Mouse (Mus musculus): ENCODE measurements around the gene Lim2. TPM values are rescaled to one million over a fixed set of nuclear protein-coding genes. Genes with fewer than 3 reads are reported as not detected.

The Lim2 gene
- not detected for total RNA-seq (2023)

DNA sequence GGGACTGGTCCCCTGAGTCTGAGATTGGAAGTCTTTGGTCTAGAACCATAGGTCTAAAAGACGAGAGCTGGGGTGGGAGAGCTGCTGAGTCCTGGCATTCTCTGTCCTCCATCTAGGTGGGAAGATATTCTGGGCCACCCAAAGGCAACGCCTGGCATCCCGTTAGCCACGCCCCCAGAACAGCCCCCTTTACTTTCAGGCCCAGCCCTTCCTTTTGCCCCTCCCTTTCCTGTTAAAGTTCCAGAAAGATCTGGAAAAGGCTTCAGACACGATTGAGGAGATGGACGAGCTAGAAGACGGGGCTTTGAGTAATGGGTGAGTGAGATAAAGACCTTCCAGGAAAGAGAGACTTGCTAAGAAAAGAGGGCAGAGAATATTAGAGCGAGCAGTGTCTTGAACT lies at the start of gene Lim2:
TSS of gene Lim2 (plus strand) at position 265 of the 400 bp plus-strand sequence.

DNA sequence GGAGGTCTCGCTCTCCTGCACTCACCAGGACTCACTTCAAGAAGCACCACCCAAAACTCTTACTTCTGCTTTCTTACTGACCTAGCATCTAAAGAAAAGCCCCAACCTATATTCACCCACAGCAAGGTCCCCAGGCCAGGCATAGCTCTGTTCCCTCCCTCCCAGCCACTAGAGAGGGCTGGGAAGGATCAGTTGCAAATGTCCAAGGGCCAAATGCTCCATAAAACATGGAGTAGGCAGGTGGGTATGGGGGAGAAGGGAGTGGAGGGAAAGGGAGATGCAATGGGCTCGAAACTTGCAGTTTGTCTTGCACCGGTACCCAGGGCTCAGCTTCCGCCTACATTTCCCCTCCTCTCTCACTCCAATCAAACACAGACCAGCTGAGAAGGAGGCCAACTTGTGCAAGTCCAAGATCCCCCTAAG lies 19.3 kb upstream of the Lim2 start, which contains the start of gene Siglecg:
TSS of gene Siglecg (plus strand) at position 74 of the 423 bp plus-strand sequence.

DNA sequence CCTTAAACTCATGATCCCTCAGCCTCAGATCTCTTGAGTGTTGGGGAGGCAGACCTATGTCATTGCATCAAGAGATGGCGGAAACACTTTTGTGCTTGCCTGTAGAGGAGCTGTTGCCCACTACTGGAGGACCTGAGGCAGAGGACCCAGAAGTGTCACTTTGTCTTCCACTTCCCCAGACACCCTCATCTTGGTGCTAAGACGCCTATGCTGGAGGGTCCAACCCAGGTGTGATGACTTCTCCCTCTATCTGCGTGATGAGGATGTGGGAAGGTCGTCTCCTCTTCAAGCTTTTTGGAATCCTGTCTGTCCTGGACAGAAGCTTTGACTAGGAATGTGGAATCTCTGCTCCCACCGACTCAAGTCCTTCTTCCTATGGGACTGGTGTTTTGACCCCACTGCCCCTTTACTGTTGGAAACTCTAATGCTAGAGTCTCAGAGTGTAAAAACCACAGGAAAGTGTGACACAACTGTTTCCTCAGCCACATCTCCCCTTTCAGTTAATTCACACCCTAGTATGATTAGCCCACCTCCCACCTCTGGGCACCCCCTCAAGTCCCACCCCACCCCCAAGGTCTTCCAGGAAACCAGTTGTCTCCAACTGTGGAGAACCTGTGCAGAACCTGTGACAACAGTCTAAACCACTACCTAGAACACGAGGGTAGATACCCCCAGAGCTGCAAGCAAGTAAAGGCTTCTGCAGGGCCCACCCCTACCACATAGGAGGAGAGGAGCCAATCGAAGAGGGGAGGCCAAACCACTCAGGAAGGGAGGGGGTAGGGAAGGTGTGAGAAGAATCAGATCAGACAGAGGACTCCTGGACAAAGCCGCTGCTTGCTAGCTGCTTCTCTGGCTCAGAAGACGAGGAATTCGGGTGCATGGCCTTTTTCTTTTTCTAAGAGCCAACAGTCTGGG lies 9.1 kb downstream of the Lim2 start, which contains the start of gene Nkg7:
TSS of gene Nkg7 (plus strand) at position 733 of the 915 bp plus-strand sequence.

DNA sequence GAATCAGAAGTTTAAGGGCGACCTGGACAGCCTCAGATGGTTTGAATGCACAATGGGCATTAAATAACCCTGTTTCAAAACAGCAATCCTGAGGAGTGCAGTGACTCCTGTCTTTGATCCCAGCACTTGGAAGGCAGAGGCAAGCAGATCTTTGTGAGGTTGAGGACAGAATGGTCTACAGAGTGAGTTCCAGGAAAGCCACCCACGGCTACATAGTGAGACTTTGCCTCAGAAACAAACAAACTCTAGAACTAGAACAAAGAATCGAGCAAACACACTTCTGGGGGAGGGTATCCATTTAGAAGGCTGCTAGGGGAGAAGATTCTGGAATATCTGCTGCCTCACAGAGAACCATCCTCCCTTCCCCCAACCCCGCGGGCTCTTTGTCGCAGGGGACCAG lies 13.0 kb downstream of the Lim2 start, which contains the start of gene Cldnd2:
TSS of gene Cldnd2 (plus strand) at position 301 of the 400 bp plus-strand sequence.

DNA sequence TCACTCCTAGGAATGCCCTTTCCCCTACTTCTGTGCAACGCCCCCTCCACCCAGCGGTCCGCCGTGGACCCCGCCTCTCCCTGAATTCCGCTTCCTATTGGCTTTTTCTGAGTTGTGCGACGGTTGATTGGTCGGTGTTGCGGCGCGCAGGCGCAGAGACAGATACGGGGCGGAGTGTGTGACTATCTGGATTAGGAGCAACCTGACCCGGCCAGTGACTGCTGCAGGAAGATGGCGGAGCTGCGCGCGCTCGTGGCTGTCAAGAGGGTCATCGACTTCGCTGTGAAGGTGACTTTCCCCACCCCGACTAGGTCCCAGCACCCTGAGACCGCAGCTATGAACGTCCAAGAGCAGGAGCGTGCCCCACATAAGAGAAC lies 16.4 kb downstream of the Lim2 start, which contains the start of the genes Etfb and Gm45233:
TSS of gene Etfb (plus strand) at position 167 of the 377 bp plus-strand sequence.
TSS of gene Gm45233 (plus strand) at position 212 of the 377 bp plus-strand sequence.

GRCm38 (mm10) chr7:43462851-43463250 lies 35.4 kb downstream of the Lim2 start, which contains the start of gene Vsig10l:
Vsig10l (plus strand) TSS chr7:43463151.

Other genes starting within 250 kb of the Lim2 start
- gene Zfp715, start 114.4 kb upstream of the Lim2 start, total RNA-seq (2023), result 10 to 100 TPM; 29.2 to 29.4 TPM
- gene Siglecf, start 76.3 kb upstream of the Lim2 start, total RNA-seq (2023), result under 1 TPM in 1 of 2 experiments, not detected in 1; 0.26 TPM
- gene Siglecg, start 19.5 kb upstream of the Lim2 start, total RNA-seq (2023), result 1 to 10 TPM; 1.7 to 1.8 TPM
- gene Nkg7, start 9.4 kb downstream of the Lim2 start, total RNA-seq (2023), result 100 to 1,000 TPM; 158 to 182 TPM
- gene Cldnd2, start 13.1 kb downstream of the Lim2 start, total RNA-seq (2023), result under 1 TPM in 1 of 2 experiments, not detected in 1; 0.90 TPM
- gene Etfb, start 16.4 kb downstream of the Lim2 start, total RNA-seq (2023), result 10 to 100 TPM; 27.9 to 44.7 TPM
- not detected for gene Gm45233, start 16.5 kb downstream of the Lim2 start, total RNA-seq (2023)
- gene Vsig10l, start 35.5 kb downstream of the Lim2 start, total RNA-seq (2023), result 1 to 10 TPM in 1 of 2 experiments, under 1 TPM in 1; 0.36 to 1.1 TPM
- gene Iglon5, start 62.4 kb downstream of the Lim2 start, total RNA-seq (2023), result not detected
- not detected for gene 4931406B18Rik, start 78.3 kb downstream of the Lim2 start, total RNA-seq (2023)
- gene Cd33, start 116.8 kb downstream of the Lim2 start, total RNA-seq (2023), result 1 to 10 TPM in 1 of 2 experiments, under 1 TPM in 1; 0.96 to 1.0 TPM
- gene Zfp658, start 134.6 kb downstream of the Lim2 start, total RNA-seq (2023), result 1 to 10 TPM; 8.2 TPM
- 10 to 100 TPM in 1 of 2 experiments, 1 to 10 TPM in 1; 9.2 to 18.9 TPM for gene Zfp719, start 151.9 kb downstream of the Lim2 start, total RNA-seq (2023)
- gene Zfp819, start 179.5 kb downstream of the Lim2 start, total RNA-seq (2023), result not detected
- not detected for gene Ceacam18, start 207.0 kb downstream of the Lim2 start, total RNA-seq (2023)
- 1 to 10 TPM; 1.3 to 2.4 TPM for gene Siglece, start 232.5 kb downstream of the Lim2 start, total RNA-seq (2023)
- gene Ctu1, start 244.3 kb downstream of the Lim2 start, total RNA-seq (2023), result 10 to 100 TPM in 1 of 2 experiments, 1 to 10 TPM in 1; 9.6 to 10.0 TPM

All from T-cell, adult 66 days (primary cell).